Mouse (Mus musculus): ENCODE data around the gene Selenov. TPM values are rescaled to one million over a fixed set of nuclear protein-coding genes. Genes with fewer than 3 reads are reported as not detected.
"Not testable (repeated sequence)": the region's sequence is repeated elsewhere in the genome, so short reads cannot be mapped to it uniquely, and the experiment has no call there.

The Selenov gene
- polyA plus RNA-seq, 1 experiment from 2014 or later, result not detected

- no peak for ATAC-seq (replicated peaks; ENCODE audit: insufficient number of reproducible peaks, insufficient read depth, low FRiP score, low read depth)
These were observed 28.1 kb downstream of the Selenov start for GRCm38 (mm10) chr7:28262861-28263260.

DNA sequence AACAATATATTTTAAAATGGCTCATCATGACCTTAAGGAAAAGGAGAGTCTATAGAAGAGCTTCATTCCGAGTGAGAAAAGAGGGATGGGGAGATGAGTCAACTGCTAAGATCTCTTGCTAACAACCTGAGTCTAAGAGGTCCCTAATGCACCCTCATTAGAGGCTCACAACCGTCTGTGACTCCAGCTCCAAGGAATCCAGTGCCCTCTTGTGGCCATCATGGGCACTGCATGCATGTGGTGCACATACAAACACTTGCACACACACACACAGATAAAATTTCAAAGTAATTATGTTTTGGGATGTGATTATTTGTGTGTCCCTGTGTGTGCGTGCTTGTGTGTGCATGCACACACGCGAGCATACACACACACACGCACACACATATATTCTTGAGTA lies 35.5 kb downstream of the Selenov start:
- H3K9me3 ChIP-seq (replicated peaks), result no peaks in the 10 kb centered on the region; the same call in 1 of the 2 replicates
- H3K9ac ChIP-seq, result no peak overlapping the region
- no peaks in the 10 kb centered on the region for H3K4me1 ChIP-seq (replicated peaks)
- 75% methylated on average over 6 of the region's 6 CpGs for WGBS
- no peak overlapping the region for H3K4me3 ChIP-seq
- no peaks in the 10 kb centered on the region for H3K27me3 ChIP-seq
- no peak overlapping the region for H3K4me2 ChIP-seq
- H3K27ac ChIP-seq, result no peak overlapping the region
- no peaks in the 10 kb centered on the region for H3K36me3 ChIP-seq
- no peak for ATAC-seq (replicated peaks; ENCODE audit: insufficient number of reproducible peaks, insufficient read depth, low FRiP score, low read depth)

More at GRCm38 (mm10) chr7:28262861-28263260, 28.1 kb downstream of the Selenov start:
- H3K9ac ChIP-seq, result no peak overlapping the region
- H3K27ac ChIP-seq, result no peak overlapping the region
- H3K36me3 ChIP-seq, result no peaks in the 10 kb centered on the region
- no peaks in the 10 kb centered on the region for H3K9me3 ChIP-seq (replicated peaks)
- H3K4me3 ChIP-seq, result no peak overlapping the region
- no peaks in the 10 kb centered on the region for H3K4me1 ChIP-seq (replicated peaks)
- WGBS, result 46% methylated on average over 5 of the region's 5 CpGs
- no peak overlapping the region for H3K4me2 ChIP-seq
- no peaks in the 10 kb centered on the region; the same call in 1 of the 2 replicates for H3K27me3 ChIP-seq

DNA sequence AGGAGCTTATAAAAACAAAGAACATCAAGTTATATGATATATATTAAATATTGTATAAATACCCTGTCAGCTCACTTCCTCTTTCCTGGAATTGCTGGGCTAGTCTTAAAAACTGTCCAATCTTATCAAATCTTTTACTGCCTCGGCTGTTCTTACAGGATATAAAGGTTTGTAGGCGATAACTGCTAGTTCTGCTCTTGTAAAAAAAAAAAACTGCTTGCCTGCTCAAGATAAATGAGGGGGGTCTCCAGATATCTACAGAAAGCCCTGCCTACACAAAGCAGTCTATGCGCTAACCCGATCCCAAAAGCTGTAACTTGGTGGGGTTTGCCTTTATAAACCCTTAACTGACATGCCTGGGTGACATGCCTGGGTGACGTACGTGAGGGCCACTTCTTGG lies 36.4 kb downstream of the Selenov start:
- no peak overlapping the region for H3K4me3 ChIP-seq
- no peak for ATAC-seq (replicated peaks; ENCODE audit: insufficient number of reproducible peaks, insufficient read depth, low FRiP score, low read depth)
- H3K27me3 ChIP-seq, result no peaks in the 10 kb centered on the region
- H3K27ac ChIP-seq, result no peak overlapping the region
- no peak overlapping the region for H3K9ac ChIP-seq
- H3K4me1 ChIP-seq (replicated peaks), result no peaks in the 10 kb centered on the region
- no peaks in the 10 kb centered on the region for H3K36me3 ChIP-seq
- H3K4me2 ChIP-seq, result no peak overlapping the region
- no peaks in the 10 kb centered on the region; the same call in 1 of the 2 replicates for H3K9me3 ChIP-seq (replicated peaks)
- WGBS, result 76% methylated on average over 6 of the region's 6 CpGs

DNA sequence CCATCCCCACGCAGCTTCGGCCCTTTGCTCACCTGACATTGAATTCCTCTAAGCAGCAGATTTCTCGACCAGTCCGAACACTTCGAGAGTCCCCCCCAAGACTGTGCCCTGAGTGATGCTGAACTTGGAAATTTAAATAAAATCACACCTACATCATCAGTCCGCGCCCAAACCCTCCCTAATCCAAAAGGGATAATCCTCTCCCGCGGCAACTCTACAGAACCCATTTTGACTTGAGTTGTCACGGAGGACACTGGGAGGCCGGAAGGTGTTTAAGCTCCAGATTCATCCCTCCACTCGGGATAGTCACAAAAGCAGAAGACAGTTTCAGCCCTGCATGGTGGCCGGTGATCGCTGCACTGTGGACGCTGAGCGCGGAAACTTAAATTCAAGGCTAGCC lies 39.0 kb downstream of the Selenov start:
- no peaks in the 10 kb centered on the region for H3K4me1 ChIP-seq (replicated peaks)
- H3K9ac ChIP-seq, result no peak overlapping the region
- H3K4me3 ChIP-seq, result no peak overlapping the region
- ATAC-seq (replicated peaks; ENCODE audit: insufficient number of reproducible peaks, insufficient read depth, low FRiP score, low read depth), result no peak
- H3K27ac ChIP-seq, result no peak overlapping the region
- no peaks in the 10 kb centered on the region for H3K27me3 ChIP-seq
- no peak overlapping the region for H3K4me2 ChIP-seq
- H3K9me3 ChIP-seq (replicated peaks), result no peaks in the 10 kb centered on the region; the same call in 1 of the 2 replicates
- no peaks in the 10 kb centered on the region for H3K36me3 ChIP-seq
- 85% methylated on average over 17 of the region's 17 CpGs for WGBS

GRCm38 (mm10) chr7:28248957-28249356 lies 42.0 kb downstream of the Selenov start:
- no peak overlapping the region for H3K9ac ChIP-seq
- ATAC-seq (replicated peaks; ENCODE audit: insufficient number of reproducible peaks, insufficient read depth, low FRiP score, low read depth), result no peak
- no peak overlapping the region for H3K4me3 ChIP-seq
- no peaks in the 10 kb centered on the region for H3K4me1 ChIP-seq (replicated peaks)
- no peaks in the 10 kb centered on the region for H3K27me3 ChIP-seq
- no peaks in the 10 kb centered on the region for H3K36me3 ChIP-seq
- H3K27ac ChIP-seq, result no peak overlapping the region
- H3K4me2 ChIP-seq, result no peak overlapping the region
- no peaks in the 10 kb centered on the region for H3K9me3 ChIP-seq (replicated peaks)
- WGBS, result 85% methylated on average over 3 of the region's 3 CpGs

DNA sequence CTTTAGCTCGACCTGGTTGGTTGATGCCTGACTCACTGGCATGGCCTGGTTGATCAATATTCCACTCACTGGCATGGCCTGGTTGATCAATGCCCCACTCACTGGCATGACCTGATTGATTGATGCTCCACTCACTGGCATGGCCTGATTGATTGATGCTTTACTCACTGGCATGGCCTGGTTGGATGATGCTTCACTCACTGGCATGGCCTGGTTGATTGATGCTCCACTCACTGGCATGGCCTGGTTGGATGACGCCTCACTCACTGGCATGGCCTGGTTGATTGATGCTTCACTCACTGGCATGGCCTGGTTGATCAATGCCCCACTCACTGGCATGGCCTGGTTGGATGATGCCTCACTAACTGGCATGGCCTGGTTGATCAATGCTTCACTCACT lies 47.0 kb downstream of the Selenov start:
- not testable (repeated sequence) for H3K9ac ChIP-seq; H3K4me2 ChIP-seq; H3K4me3 ChIP-seq; ATAC-seq (replicated peaks; ENCODE audit: insufficient number of reproducible peaks, insufficient read depth, low FRiP score, low read depth); H3K36me3 ChIP-seq; H3K27ac ChIP-seq; H3K9me3 ChIP-seq (replicated peaks); H3K27me3 ChIP-seq; H3K4me1 ChIP-seq (replicated peaks)
- WGBS, result 59% methylated on average over 2 of the region's 2 CpGs

Other genes starting within 250 kb of the Selenov start
- 195 and 209 TPM in 2 replicates for gene Psmc4, start 241.1 kb downstream of the Selenov start, polyA plus RNA-seq (2015; fragmentation: Nextera tagmentation; extraction: Ambion mirVana)
- gene Fcgbp, start 219.9 kb downstream of the Selenov start, polyA plus RNA-seq (2015; fragmentation: Nextera tagmentation; extraction: Ambion mirVana), result 0.06 and 0.55 TPM in 2 replicates
- 0.03 and 0.10 TPM in 2 replicates for gene 9530053A07Rik, start 161.7 kb downstream of the Selenov start, polyA plus RNA-seq (2015; fragmentation: Nextera tagmentation; extraction: Ambion mirVana)
- gene Fbl, start 121.5 kb downstream of the Selenov start, polyA plus RNA-seq (2015; fragmentation: Nextera tagmentation; extraction: Ambion mirVana), result 67.5 and 76.4 TPM in 2 replicates
- 7.3 and 9.2 TPM in 2 replicates for gene Dyrk1b, start 111.7 kb downstream of the Selenov start, polyA plus RNA-seq (2015; fragmentation: Nextera tagmentation; extraction: Ambion mirVana)
- gene Eid2, start 23.3 kb downstream of the Selenov start, polyA plus RNA-seq (2015; fragmentation: Nextera tagmentation; extraction: Ambion mirVana), result 5.2 and 5.9 TPM in 2 replicates
- gene Eid2b, start 13.4 kb downstream of the Selenov start, polyA plus RNA-seq (2015; fragmentation: Nextera tagmentation; extraction: Ambion mirVana), result 8.2 and 8.5 TPM in 2 replicates
- 0.16 and 0.34 TPM in 2 replicates for gene Dll3, start 11.1 kb upstream of the Selenov start, polyA plus RNA-seq (2015; fragmentation: Nextera tagmentation; extraction: Ambion mirVana)
- 101 and 117 TPM in 2 replicates for gene Timm50, start 20.9 kb upstream of the Selenov start, polyA plus RNA-seq (2015; fragmentation: Nextera tagmentation; extraction: Ambion mirVana)
- gene Supt5, start 47.6 kb upstream of the Selenov start, polyA plus RNA-seq (2015; fragmentation: Nextera tagmentation; extraction: Ambion mirVana), result 52.0 and 71.9 TPM in 2 replicates
- gene Rps16, start 59.5 kb upstream of the Selenov start, polyA plus RNA-seq (2015; fragmentation: Nextera tagmentation; extraction: Ambion mirVana), result 534 and 573 TPM in 2 replicates
- 34.3 and 46.7 TPM in 2 replicates for gene Plekhg2, start 81.4 kb upstream of the Selenov start, polyA plus RNA-seq (2015; fragmentation: Nextera tagmentation; extraction: Ambion mirVana)
- gene Zfp36, start 89.1 kb upstream of the Selenov start, polyA plus RNA-seq (2015; fragmentation: Nextera tagmentation; extraction: Ambion mirVana), result 13.6 and 14.7 TPM in 2 replicates
- gene Med29, start 101.5 kb upstream of the Selenov start, polyA plus RNA-seq (2015; fragmentation: Nextera tagmentation; extraction: Ambion mirVana), result 42.0 and 45.7 TPM in 2 replicates
- gene Paf1, start 101.8 kb upstream of the Selenov start, polyA plus RNA-seq (2015; fragmentation: Nextera tagmentation; extraction: Ambion mirVana), result 66.8 and 73.0 TPM in 2 replicates
- 9.6 and 20.9 TPM in 2 replicates for gene Gmfg, start 146.3 kb upstream of the Selenov start, polyA plus RNA-seq (2015; fragmentation: Nextera tagmentation; extraction: Ambion mirVana)
- 1.1 and 1.5 TPM in 2 replicates for gene Lrfn1, start 160.8 kb upstream of the Selenov start, polyA plus RNA-seq (2015; fragmentation: Nextera tagmentation; extraction: Ambion mirVana)
- not detected in 2 replicates for gene Ifnl2, start 219.3 kb upstream of the Selenov start, polyA plus RNA-seq (2015; fragmentation: Nextera tagmentation; extraction: Ambion mirVana)
- not detected in 2 replicates for gene Ifnl3, start 231.7 kb upstream of the Selenov start, polyA plus RNA-seq (2015; fragmentation: Nextera tagmentation; extraction: Ambion mirVana)
- not detected in 2 replicates for gene Sycn, start 249.7 kb upstream of the Selenov start, polyA plus RNA-seq (2015; fragmentation: Nextera tagmentation; extraction: Ambion mirVana)